Mouse (Mus musculus): ENCODE results near the gene Pard3. TPM values are rescaled to one million over a fixed set of nuclear protein-coding genes. Genes with fewer than 3 reads are reported as not detected.
A peak's percentile ranks its signal among the peaks of the same experiment; 100 is the strongest.

Gene Pard3
- total RNA-seq, 2 experiments from 2014 or later = 30.9 to 31.6 TPM

- intact Hi-C loops (cut with DNase I) = loop anchor here (2.0 to 5.0 kb wide), 2 partner anchors 37 to 919 kb away; partner anchors contain the start of gene Nrp1
- DNase-seq (ENCODE audit: low spot score) = no peak
Measured at GRCm38 (mm10) chr8:127440161-127440833, 376.6 kb downstream of the Pard3 start.

DNA sequence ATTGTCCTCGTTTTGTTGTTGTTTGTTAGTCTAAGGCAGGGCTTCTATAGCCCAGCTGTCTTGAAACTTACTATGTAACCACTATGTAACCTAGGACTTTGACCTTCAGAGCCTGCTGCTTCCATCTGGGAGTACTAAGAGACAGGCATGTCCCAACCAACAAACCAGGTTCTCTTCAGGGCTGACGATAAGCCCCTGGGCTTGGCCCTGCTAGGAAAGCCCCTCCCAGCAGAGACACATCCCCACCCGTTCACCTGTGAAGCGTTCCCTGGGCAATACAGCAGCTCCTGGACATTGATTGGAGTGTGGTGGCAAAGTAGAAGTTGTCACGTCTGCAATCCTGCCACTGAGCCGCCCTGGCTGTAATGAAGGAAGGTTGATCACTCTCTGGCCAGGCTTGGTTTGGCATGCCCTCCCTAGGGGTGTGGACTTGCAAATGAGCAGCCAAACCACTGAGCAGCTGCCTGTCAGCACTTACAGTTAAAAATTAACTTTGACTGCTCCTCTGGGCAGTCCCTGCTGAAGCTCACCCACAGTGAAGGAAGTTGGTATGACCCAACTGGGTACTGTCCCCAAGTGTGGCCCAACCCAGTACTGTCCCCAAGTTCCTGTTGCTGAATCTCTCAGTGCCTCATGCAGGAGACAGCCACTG lies 377.3 kb downstream of the Pard3 start:
- intact Hi-C loops (cut with DNase I) = loop anchor here (2.0 to 5.0 kb wide), 2 partner anchors 36 to 918 kb away; partner anchors contain the start of gene Nrp1
- DNase-seq (ENCODE audit: low spot score) = peak; percentile 57

DNA sequence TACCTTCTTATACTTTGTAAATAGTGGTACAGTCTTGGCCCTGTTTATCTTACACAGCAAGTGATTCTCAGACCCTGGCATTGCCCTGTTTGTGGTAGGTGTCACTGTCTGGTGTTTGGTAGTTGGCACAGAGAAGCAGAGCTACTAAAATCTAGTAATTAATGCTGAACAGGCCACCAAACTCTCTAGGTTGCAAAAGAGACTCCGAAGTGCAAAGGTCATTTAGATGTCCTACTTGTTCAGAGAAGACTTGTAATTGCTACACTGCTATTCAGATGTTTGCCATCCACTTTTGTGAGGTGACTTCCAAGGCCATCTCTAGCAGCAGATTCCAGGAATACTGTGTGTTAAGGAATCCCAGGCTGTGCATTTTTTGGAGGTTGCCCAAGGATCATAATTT lies 383.7 kb downstream of the Pard3 start:
- intact Hi-C loops (cut with DNase I) = no loop called here
- no peak for DNase-seq (ENCODE audit: low spot score)

DNA sequence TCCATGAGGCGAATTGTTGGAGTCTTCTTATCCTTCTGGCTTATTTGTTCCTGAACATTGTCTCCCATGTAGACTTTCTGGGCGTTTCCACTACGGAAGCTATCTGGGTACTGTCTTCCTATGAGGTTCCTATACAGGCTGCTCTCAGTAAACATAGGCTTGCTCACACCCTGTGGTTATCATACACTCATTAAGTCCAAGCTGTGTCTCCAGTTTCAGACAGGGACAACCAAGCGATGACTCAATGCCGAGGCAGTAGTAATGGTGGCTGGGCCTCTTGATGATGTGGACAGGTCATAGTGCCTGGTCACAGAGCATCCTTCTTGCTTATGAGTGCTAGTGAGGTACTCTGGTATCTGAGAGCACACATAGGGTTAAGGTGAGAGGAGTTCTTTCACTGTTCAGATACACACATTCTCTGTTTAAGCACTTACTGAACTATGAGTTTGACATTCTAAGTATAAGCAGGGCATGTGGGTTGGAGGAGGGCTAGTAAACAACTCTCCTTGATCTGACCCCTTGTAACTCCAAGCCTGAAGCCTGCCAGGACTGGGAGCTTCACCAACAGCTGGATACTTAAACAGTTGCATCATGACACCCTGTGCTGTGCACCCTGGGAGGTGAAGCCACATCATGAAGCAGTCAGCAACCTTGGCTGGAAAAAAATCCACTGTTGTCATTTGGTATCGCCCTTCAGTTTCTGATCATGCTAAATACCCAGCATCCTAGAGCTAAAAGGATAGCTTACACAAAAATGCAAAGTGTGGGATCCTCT lies 385.6 kb downstream of the Pard3 start:
- intact Hi-C loops (cut with DNase I) = no loop called here
- no peak for DNase-seq (ENCODE audit: low spot score)

- no peak for DNase-seq (ENCODE audit: low spot score)
- intact Hi-C loops (cut with DNase I) = no loop called here
Measured at GRCm38 (mm10) chr8:127450954-127451668, 387.4 kb downstream of the Pard3 start.

DNA sequence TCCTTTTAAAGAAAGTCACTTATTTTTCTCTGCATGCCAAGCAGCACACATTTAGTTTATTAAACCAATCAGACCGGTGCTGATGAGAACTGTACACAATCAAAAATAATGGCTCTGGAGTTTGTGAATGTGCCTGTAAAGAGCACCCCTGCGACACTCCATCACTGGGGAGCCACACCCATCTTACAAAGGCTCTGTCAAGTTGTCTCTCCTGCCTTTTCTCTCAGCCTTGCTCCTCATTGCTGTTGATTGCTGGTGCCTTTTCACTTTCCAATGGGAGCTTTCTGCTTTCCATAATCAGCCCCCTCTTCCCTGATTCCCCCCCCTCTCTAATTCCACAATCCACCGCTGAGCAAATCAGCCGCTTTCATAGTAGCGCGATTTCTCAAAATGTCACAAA lies 388.7 kb downstream of the Pard3 start:
- intact Hi-C loops (cut with DNase I) = no loop called here
- DNase-seq (ENCODE audit: low spot score) = no peak

- no peak for DNase-seq (ENCODE audit: low spot score)
- intact Hi-C loops (cut with DNase I) = no loop called here
Measured at GRCm38 (mm10) chr8:127457901-127458300, 394.2 kb downstream of the Pard3 start.

GRCm38 (mm10) chr8:127461173-127461572 lies 397.5 kb downstream of the Pard3 start:
- intact Hi-C loops (cut with DNase I) = no loop called here
- DNase-seq (ENCODE audit: low spot score) = no peak

DNA sequence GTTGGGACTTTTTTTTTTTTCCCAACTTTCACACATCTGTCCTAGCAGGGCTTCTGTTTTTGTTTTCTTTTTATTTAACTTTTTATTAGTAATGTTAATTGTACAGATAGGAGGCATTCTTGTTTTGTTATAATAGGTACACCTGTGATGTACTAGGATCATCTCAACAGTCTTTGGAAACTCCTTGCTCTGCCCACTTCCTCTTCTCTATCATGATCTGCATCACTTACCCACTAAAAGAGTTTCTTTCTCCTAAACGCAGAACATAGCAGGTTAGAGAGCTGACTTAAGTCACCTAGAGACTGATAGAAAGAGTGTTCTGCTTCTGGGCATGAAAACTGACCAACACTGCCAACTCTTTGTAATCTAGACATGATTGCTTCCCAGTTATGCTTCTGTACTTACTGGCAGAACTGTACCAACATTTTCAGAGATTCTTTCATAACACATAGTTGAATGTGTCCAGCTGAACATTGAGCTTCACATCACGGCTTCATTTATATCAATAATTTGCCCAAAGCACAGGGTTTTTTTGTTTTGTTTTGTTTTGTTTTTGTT lies 398.8 kb downstream of the Pard3 start:
- intact Hi-C loops (cut with DNase I) = no loop called here
- DNase-seq (ENCODE audit: low spot score) = no peak

DNA sequence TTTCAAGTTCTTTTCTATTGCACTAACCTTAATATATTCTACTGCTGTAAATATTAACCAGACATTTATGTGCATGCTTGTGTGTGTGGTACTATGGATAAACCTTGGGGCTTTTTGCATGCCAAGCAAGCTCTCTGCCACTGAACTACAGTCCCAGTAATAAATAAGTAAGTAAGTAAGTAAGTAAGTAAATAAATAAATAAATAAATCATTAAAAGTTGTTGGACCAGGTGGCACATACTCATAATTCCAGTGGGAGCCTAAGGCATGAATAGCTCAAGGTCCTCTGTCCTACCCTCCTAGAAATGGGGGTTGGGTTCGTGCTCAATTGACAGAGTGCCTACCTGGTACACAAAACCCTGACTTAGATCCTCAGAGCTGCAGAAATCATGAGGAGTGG lies 400.6 kb downstream of the Pard3 start:
- intact Hi-C loops (cut with DNase I) = no loop called here
- DNase-seq (ENCODE audit: low spot score) = no peak

DNA sequence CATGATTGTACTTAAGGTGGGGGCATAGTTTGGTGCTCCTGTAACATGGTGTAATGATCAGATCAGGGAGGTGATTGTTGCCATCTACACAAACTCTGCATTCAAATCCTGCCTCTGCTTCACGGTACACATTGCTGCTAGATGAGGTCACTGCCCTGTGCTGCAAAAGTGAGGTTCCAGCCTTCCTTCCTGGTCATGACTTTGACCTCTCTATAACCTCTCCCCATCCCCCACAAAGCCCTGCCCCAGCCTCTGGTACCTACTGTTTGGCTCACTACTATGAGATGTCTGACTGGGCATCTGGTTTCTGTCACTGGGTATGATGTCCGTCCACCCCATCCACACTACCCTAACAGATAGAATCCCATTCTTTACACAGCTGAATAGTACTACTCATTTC lies 408.5 kb downstream of the Pard3 start:
- no peak for DNase-seq (ENCODE audit: low spot score)
- intact Hi-C loops (cut with DNase I) = no loop called here

DNA sequence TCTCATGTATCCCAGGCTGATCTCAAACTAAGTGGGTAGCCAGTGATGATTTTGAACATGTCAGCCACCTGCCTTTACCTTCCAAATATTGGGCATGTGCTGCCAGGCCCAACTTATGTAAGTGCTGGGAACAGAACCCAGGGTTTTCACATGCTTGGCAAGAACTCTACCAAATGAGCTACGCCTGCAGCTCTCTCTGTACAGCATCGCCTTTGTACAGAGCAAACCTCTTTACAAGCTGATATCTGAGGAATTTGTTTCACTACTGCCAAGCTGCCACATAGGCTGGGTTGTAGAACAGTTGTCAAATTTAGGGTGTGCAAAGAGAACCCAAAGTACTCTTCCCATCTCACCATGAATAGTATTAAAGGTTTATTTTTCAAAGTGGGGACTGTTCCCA lies 416.3 kb downstream of the Pard3 start:
- peak; percentile 5 for DNase-seq (ENCODE audit: low spot score)
- intact Hi-C loops (cut with DNase I) = no loop called here

DNA sequence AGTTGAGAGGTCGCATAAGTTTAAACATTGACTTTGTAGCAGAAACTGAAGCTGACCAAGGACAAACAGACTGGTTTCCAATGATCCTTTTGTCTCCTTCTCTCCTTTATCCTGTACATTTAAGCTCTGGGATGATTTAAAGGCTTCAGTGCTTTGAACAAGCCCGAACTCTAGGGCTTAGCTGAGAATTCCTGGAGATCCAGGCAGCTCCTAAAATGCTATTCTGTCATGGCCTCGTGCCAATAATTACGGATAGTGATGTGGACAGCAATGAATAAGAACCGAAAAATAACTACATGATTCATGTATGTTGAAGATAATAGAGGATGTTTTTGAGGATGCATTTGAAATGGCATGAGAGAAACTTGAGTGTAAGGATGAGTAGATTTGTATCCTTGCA lies 421.9 kb downstream of the Pard3 start:
- intact Hi-C loops (cut with DNase I) = no loop called here
- DNase-seq (ENCODE audit: low spot score) = no peak

GRCm38 (mm10) chr8:127491963-127492362 lies 428.3 kb downstream of the Pard3 start:
- intact Hi-C loops (cut with DNase I) = no loop called here
- DNase-seq (ENCODE audit: low spot score) = no peak

GRCm38 (mm10) chr8:127495226-127495780 lies 431.6 kb downstream of the Pard3 start:
- intact Hi-C loops (cut with DNase I) = no loop called here
- DNase-seq (ENCODE audit: low spot score) = no peak

DNA sequence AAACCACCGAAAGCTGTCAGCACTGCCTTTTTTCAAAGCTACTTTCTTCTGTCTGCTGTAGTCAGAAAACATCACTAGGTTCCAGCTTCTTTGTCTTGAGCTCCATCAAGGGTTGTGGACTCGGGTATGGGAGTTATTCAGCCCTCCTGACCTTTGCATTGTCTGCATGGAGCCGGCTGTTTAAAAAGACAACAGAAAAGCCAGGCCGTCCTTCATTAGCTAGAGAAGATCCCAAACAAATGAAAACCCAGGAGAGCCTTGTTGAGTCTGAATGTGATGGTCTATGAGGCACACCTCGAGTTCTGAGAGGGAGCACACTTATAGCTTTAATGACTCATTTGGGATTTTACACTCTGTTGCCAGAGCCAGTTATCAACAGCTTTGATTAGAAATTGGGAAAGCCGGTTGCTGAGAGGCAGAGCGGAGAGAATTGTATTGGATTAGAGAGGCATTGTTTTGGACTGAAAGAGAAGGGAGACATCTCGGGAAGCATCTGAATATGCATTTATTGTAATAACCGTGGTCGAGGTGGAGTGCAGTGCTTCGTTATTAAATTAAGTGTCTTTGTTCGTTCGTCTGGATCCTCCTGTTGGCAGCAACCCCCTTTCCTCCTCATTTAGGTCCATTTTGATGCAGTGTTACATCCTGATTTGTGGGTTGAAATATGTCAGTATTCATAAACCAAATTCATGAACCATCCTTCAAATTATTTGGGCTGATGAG lies 435.5 kb downstream of the Pard3 start:
- intact Hi-C loops (cut with DNase I) = no loop called here
- no peak for DNase-seq (ENCODE audit: low spot score)

DNA sequence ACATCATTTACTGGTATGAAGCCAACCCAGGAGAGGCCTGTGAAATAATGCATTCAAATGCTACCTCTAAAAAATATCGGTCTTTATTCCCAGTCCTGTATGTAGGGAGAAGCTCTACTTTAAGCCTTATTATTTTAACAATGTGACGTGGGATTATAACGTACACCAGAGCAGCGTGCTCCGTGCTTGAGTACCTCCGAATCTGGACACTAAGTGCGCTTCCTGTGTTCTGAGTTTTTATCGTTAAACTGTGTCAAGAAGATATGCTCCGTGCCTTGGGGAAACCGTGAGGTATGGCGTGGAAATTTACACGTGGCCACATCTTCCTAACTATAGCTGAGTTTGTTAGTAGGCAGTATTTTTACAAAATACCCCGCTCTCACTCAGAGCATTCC lies 436.0 kb downstream of the Pard3 start:
- intact Hi-C loops (cut with DNase I) = no loop called here
- DNase-seq (ENCODE audit: low spot score) = no peak

DNA sequence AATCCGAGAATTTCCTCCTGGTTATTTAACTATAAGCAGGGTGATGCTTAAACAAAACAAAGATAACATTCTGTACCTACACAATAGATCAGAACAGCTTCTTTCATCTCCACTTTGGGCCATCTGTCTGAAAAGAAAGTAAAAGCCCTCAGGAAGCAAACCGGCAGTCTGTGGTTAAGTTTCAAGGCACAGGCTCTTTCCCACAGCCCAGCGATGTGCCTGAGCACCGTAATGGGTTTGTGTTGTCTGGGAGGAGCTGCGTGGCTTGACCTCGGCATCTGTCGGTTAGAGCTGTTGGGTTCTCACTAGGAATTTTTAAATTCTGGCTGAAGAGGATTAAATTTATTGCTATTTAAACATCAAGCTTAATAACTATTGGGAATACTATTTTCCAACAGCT lies 436.5 kb downstream of the Pard3 start:
- intact Hi-C loops (cut with DNase I) = no loop called here
- no peak for DNase-seq (ENCODE audit: low spot score)

GRCm38 (mm10) chr8:127501756-127502155 lies 438.1 kb downstream of the Pard3 start:
- intact Hi-C loops (cut with DNase I) = no loop called here
- no peak for DNase-seq (ENCODE audit: low spot score)
